Mouse (Mus musculus) kidney, embryonic 16.5 days (tissue): ENCODE data around the gene Tm4sf5. TPM values are rescaled to one million over a fixed set of nuclear protein-coding genes. Genes with fewer than 3 reads are reported as not detected.
A peak's percentile ranks its signal among the peaks of the same experiment; 100 is the strongest.

Experiments used
- ATAC-seq: fragments of 200-750 bp; cut with Nextera tagmentation; 2 replicates; pipeline ENCODE4 v1.8.0; 2017; ENCODE audit warnings: moderate TSS enrichment; ENCODE audit not compliant: low FRiP score, low TSS enrichment
- H3K27ac ChIP-seq: fragments of 300-500 bp; sonication (generic); 2 replicates; pipeline ENCODE4 v1.5.1; 2014; ENCODE audit warnings: low read length
- H3K27me3 ChIP-seq: fragments of 300-500 bp; sonication (generic); 2 replicates; pipeline ENCODE4 v1.6.1; 2014; ENCODE audit warnings: low read length, control low read depth, mixed read lengths; ENCODE audit not compliant: insufficient read depth
- H3K36me3 ChIP-seq: fragments of 300-500 bp; sonication (generic); 2 replicates; pipeline ENCODE4 v1.6.1; 2014; ENCODE audit warnings: low read length, control low read depth, mixed read lengths; ENCODE audit not compliant: insufficient read depth
- H3K4me1 ChIP-seq: fragments of 300-500 bp; sonication (generic); 2 replicates; pipeline ENCODE4 v1.6.1; 2014; ENCODE audit warnings: low read length, control low read depth, mixed read lengths; ENCODE audit not compliant: insufficient read depth
- H3K4me2 ChIP-seq: fragments of 300-500 bp; sonication (generic); replicated peaks from 2 replicates; pipeline ENCODE4 v1.6.1; 2014; ENCODE audit warnings: low read depth, low read length
- H3K4me3 ChIP-seq: fragments of 300-500 bp; sonication (generic); 2 replicates; pipeline ENCODE4 v1.5.1; 2014; ENCODE audit warnings: mild to moderate bottlenecking, low read length
- H3K9ac ChIP-seq: fragments of 300-500 bp; sonication (generic); replicated peaks from 2 replicates; pipeline ENCODE4 v1.6.1; 2014; ENCODE audit warnings: low read length
- H3K9me3 ChIP-seq: fragments of 300-500 bp; sonication (generic); 2 replicates; pipeline ENCODE4 v1.6.1; 2016; ENCODE audit warnings: low read length, control low read depth
- WGBS: fragments of 180-500 bp; shearing (Covaris S2); extraction: QIAGEN DNeasy Blood & Tissue Kit; methylation state at CpG from one replicate; pipeline ENCODE4 v1.1.7; 2014; 5-methylcytosine and 5-hydroxymethylcytosine counted together
- polyA plus RNA-seq: library from polyadenylated mRNA; unstranded; fragments of >200 nt; fragmentation: Nextera tagmentation; extraction: Ambion mirVana; gene quantifications from 2 replicates; pipeline ENCODE4 v1.2.1, GENCODE M21; 2015

Tm4sf5 gene
- polyA plus RNA-seq: 0.69 and 0.80 TPM in 2 replicates

GRCm38 (mm10) chr11:70504970-70505369 is at the start of gene Tm4sf5:
Tm4sf5 (plus strand) TSS chr11:70505244.
- Histone ChIP-seq H3K4me3 (no peak within 1 kb of the TSS), H3K27ac (no peak within 1 kb of the TSS), H3K9ac (no peak within 1 kb of the TSS), H3K9me3 (no peaks in the 10 kb centered on the region), H3K36me3 (no peaks in the 10 kb centered on the region), H3K27me3 (no peaks in the 10 kb centered on the region), H3K4me1 (no peaks in the 10 kb centered on the region; the same call in 1 of the 2 replicates), H3K4me2 (no peak within 1 kb of the TSS)
- 66% methylated on average over 9 of the region's 9 CpGs for WGBS
- ATAC-seq: no peak

GRCm38 (mm10) chr11:70458688-70459600 is 46.1 kb upstream of the Tm4sf5 start, which contains the start of gene Zmynd15:
Zmynd15 (plus strand) TSS chr11:70459433.
- ATAC-seq: peak; percentile 19; the same call in 1 of the 2 replicates
- H3K27ac ChIP-seq: no peak within 1 kb of the TSS
- WGBS: 19% methylated on average over 31 of the region's 32 CpGs

GRCm38 (mm10) chr11:70459601-70460101 is 45.4 kb upstream of the Tm4sf5 start, which contains the start of gene Cxcl16:
Cxcl16 (minus strand) TSS chr11:70459984.
- whole genome bisulfite sequencing: 4% methylated on average over 30 of the region's 30 CpGs
- ATAC-seq: peak; percentile 28; the same call in 1 of the 2 replicates
- Histone ChIP-seq H3K36me3 (no peaks in the 10 kb centered on the region), H3K4me1 (peaks cover 11% of the 10 kb centered on the region; the same call in 1 of the 2 replicates), H3K9ac (peak within 1 kb of the TSS; percentile 62), H3K4me2 (peak within 1 kb of the TSS; percentile 91), H3K27ac (no peak within 1 kb of the TSS), H3K27me3 (peaks cover 16% of the 10 kb centered on the region; the same call in 1 of the 2 replicates), H3K9me3 (0 out of 2 replicates have a peak, but pooled peaks cover 5% of the 10 kb centered on the region), H3K4me3 (peak within 1 kb of the TSS; percentile 56)

More at GRCm38 (mm10) chr11:70458688-70459600, 46.1 kb upstream of the Tm4sf5 start, which contains the start of gene Zmynd15:
- Histone ChIP-seq H3K4me1 (peaks cover 11% of the 10 kb centered on the region; the same call in 1 of the 2 replicates), H3K27me3 (0 out of 2 replicates have a peak, but pooled peaks cover 10% of the 10 kb centered on the region), H3K9me3 (0 out of 2 replicates have a peak, but pooled peaks cover 5% of the 10 kb centered on the region), H3K9ac (peak within 1 kb of the TSS; percentile 62), H3K4me3 (peak within 1 kb of the TSS; percentile 56), H3K36me3 (no peaks in the 10 kb centered on the region), H3K4me2 (peak within 1 kb of the TSS; percentile 91)

GRCm38 (mm10) chr11:70463970-70464369 is 41.1 kb upstream of the Tm4sf5 start:
- 0 out of 2 replicates have a peak, but pooled peaks cover 5% of the 10 kb centered on the region for H3K9me3 ChIP-seq
- 73% methylated on average over 5 of the region's 5 CpGs for WGBS
- H3K36me3 ChIP-seq: no peaks in the 10 kb centered on the region
- peaks cover 20% of the 10 kb centered on the region for H3K4me1 ChIP-seq
- H3K4me2 ChIP-seq: no peak overlapping the region
- H3K9ac ChIP-seq: no peak overlapping the region
- no peak overlapping the region for H3K27ac ChIP-seq
- 0 out of 2 replicates have a peak, but pooled peaks have one; percentile 25 for ATAC-seq
- H3K4me3 ChIP-seq: no peak overlapping the region
- peaks cover 25% of the 10 kb centered on the region; the same call in 1 of the 2 replicates for H3K27me3 ChIP-seq

- Histone ChIP-seq H3K27ac (no peak overlapping the region), H3K9me3 (0 out of 2 replicates have a peak, but pooled peaks cover 5% of the 10 kb centered on the region), H3K4me2 (peak overlapping the region; percentile 58), H3K9ac (no peak overlapping the region), H3K4me3 (no peak overlapping the region; the same call in 1 of the 2 replicates), H3K27me3 (peaks cover 21% of the 10 kb centered on the region; the same call in 1 of the 2 replicates), H3K36me3 (no peaks in the 10 kb centered on the region), H3K4me1 (peaks cover 15% of the 10 kb centered on the region)
- no peak for ATAC-seq
- WGBS: 34% methylated on average over 16 of the region's 16 CpGs
Observed at GRCm38 (mm10) chr11:70465211-70465610, 39.8 kb upstream of the Tm4sf5 start.

GRCm38 (mm10) chr11:70465824-70466223 is 39.2 kb upstream of the Tm4sf5 start:
- Histone ChIP-seq H3K9ac (peak overlapping the region; percentile 56; the same call in 1 of the 2 replicates), H3K27ac (no peak overlapping the region), H3K9me3 (0 out of 2 replicates have a peak, but pooled peaks cover 5% of the 10 kb centered on the region), H3K4me2 (peak overlapping the region; percentile 58), H3K27me3 (peaks cover 18% of the 10 kb centered on the region; the same call in 1 of the 2 replicates), H3K4me1 (peaks cover 15% of the 10 kb centered on the region), H3K4me3 (peak overlapping the region; percentile 39), H3K36me3 (no peaks in the 10 kb centered on the region)
- WGBS: 9% methylated on average over 23 of the region's 23 CpGs
- peak; percentile 27; the same call in 1 of the 2 replicates for ATAC-seq

GRCm38 (mm10) chr11:70467902-70468619 is 37.0 kb upstream of the Tm4sf5 start:
- peaks cover 15% of the 10 kb centered on the region for H3K4me1 ChIP-seq
- H3K27me3 ChIP-seq: peaks cover 18% of the 10 kb centered on the region; the same call in 1 of the 2 replicates
- ATAC-seq: no peak
- 76% methylated on average over 5 of the region's 5 CpGs for WGBS
- H3K9me3 ChIP-seq: no peaks in the 10 kb centered on the region
- no peak overlapping the region for H3K27ac ChIP-seq
- no peak overlapping the region for H3K9ac ChIP-seq
- no peaks in the 10 kb centered on the region for H3K36me3 ChIP-seq
- no peak overlapping the region for H3K4me2 ChIP-seq
- H3K4me3 ChIP-seq: no peak overlapping the region

- 91% methylated on average over 3 of the region's 3 CpGs for WGBS
- no peak for ATAC-seq
Observed at GRCm38 (mm10) chr11:70469764-70470163, 35.3 kb upstream of the Tm4sf5 start.

GRCm38 (mm10) chr11:70472716-70473115 is 32.3 kb upstream of the Tm4sf5 start:
- no peak overlapping the region for H3K4me2 ChIP-seq

More at GRCm38 (mm10) chr11:70469764-70470163, 35.3 kb upstream of the Tm4sf5 start:
- Histone ChIP-seq H3K4me2 (no peak overlapping the region), H3K27me3 (peaks cover 8% of the 10 kb centered on the region; the same call in 1 of the 2 replicates), H3K9ac (no peak overlapping the region), H3K4me3 (no peak overlapping the region), H3K36me3 (no peaks in the 10 kb centered on the region), H3K9me3 (no peaks in the 10 kb centered on the region), H3K27ac (no peak overlapping the region), H3K4me1 (peaks cover 20% of the 10 kb centered on the region)

More at GRCm38 (mm10) chr11:70472716-70473115, 32.3 kb upstream of the Tm4sf5 start:
- H3K4me1 ChIP-seq: peaks cover 9% of the 10 kb centered on the region
- ATAC-seq: no peak
- no peaks in the 10 kb centered on the region for H3K27me3 ChIP-seq
- no peak overlapping the region for H3K9ac ChIP-seq
- no peak overlapping the region for H3K4me3 ChIP-seq
- no peaks in the 10 kb centered on the region for H3K36me3 ChIP-seq
- peak overlapping the region; percentile 0; the same call in 1 of the 2 replicates for H3K27ac ChIP-seq
- H3K9me3 ChIP-seq: no peaks in the 10 kb centered on the region
